Mouse (Mus musculus) lung, adult 2 months (tissue): ENCODE measurements at regions not wholly inside any gene's neighbourhood (a gene's known extent, or its start where the extent isn't known, plus 50 kb on each side); places are given as distances from the start of the nearest gene placed in this dataset.

Source experiments
- DNase-seq: peaks from one replicate; pipeline ENCODE4 v3.0.0; 2022
- H3K4me1 ChIP-seq: fragments of 200-500 bp; 2 replicates; pipeline ENCODE4 v1.6.1; 2011; ENCODE audit warnings: low read length; ENCODE audit not compliant: control insufficient read depth, insufficient read depth
- H3K4me3 ChIP-seq: fragments of 200-500 bp; replicated peaks from 2 replicates; pipeline ENCODE3; 2011; ENCODE audit warnings: low read depth, mild to moderate bottlenecking, control low read depth, low read length; ENCODE audit errors: extremely low read depth
- CTCF ChIP-seq: fragments of 200-500 bp; IDR thresholded peaks from 2 replicates; pipeline ENCODE4 v1.5.1; 2011; ENCODE audit warnings: mild to moderate bottlenecking, low read length, control low read depth; ENCODE audit not compliant: insufficient read depth
- POLR2A ChIP-seq: fragments of 200-500 bp; IDR thresholded peaks from 2 replicates; pipeline ENCODE4 v1.6.1; 2011; ENCODE audit warnings: low read depth, mild to moderate bottlenecking, control low read depth, low read length, borderline replicate concordance; ENCODE audit errors: extremely low read depth
- WGBS: fragments of 180-500 bp; shearing (Covaris S2); methylation state at CpG from one replicate; pipeline ENCODE4 v1.1.7; 2018; 5-methylcytosine and 5-hydroxymethylcytosine counted together

DNA sequence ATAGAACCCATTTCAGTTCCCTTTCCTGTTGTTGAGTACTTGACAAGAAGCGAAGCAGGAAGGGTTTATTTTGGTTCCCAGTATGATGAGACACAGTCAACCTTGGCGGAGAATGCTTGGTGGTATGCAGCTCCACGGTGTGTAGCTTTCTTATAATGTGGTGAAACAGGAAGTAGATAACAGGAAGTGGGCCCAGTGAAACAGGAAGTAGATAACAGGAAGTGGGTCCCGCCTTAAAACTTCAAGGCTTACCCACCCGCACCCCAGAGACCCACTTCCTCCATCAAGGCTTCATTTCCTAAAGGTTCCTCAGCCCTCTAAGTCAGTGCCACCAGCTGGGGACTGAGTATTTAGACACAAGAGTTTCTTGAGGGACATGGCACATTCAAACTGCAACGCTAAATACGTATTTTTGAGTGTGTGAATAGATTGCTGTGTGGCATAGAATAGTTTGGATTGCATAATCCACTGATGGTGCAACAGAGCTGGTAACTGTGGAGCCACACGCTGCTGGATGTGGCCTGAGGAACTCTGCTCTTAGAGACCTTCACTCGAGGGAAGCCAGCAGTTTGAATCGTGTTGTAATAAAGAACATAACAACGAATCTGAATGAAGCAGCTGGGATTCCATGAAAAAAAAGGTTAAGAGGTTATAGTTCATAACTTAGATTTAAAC lies 190.8 kb downstream of the Npr3 start:
- Histone ChIP-seq H3K4me3 (no peak overlapping the region), H3K4me1 (no peaks in the 10 kb centered on the region)
- DNase-seq = no peak
- 53% methylated on average over 11 of the region's 11 CpGs for WGBS
- TF ChIP-seq CTCF (no peak), POLR2A (no peak)

DNA sequence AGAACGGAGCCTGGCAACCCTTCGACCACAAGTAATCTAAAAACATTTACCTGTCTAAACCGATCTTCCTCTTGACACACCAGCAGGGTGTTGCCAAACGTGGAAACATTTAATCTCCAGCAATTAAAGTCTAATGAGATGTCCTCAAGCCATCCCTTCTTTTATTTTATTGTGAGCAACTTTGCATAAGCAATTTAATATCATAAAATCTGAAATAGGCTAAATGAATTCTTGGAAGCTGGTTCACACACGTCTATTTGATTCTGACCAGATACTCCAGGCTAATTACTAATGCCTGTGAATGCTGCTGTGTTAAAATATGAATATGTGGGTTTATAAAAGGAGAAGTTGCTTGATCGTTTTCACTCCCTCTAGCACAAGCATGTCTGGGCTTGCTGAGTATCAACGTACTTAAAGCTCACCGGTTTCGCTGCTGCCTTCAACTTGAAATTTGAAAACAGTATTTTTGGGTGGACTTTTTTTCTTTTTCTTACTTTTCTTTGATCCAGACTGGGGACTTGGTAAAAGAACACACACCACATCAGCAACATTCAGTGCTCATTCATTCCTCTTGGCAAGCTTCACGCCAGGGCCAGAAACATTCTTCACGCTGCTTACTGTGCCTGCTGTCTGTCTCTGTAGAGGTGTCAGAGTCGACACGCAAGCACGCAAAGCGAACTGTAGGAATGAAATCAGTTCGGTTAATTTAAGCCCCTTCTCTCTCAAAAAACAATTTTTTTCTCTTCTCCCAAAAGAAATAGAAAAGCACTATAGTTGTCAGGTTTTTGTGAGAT lies 194.4 kb downstream of the Npr3 start:
- no peak overlapping the region for H3K4me3 ChIP-seq
- H3K4me1 ChIP-seq = no peaks in the 10 kb centered on the region
- TF ChIP-seq CTCF (no peak), POLR2A (no peak)
- 68% methylated on average over 16 of the region's 16 CpGs for WGBS
- no peak for DNase-seq

DNA sequence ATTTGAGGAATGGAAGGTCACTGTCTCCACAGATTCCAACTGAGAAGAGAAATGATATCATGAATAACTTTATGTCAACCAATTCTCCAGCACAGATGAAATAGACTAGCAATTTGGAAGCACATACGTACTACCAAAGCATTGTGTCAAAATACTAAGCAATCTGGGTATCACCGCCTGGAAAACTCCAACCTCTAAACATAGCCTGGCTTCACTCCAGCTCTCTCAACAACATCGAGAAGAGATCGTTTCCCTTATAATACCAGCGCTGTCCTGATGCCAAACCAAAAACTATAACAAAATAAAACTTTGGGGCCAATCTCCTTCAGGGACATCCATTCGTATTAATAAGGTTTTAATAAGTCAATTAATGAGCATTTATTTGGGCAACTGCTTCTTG lies 205.8 kb downstream of the Npr3 start:
- 55% methylated on average over 6 of the region's 6 CpGs for WGBS
- no peak overlapping the region for H3K4me3 ChIP-seq
- no peak for DNase-seq
- H3K4me1 ChIP-seq = no peaks in the 10 kb centered on the region
- TF ChIP-seq POLR2A = no peak
- TF ChIP-seq CTCF = no peak

DNA sequence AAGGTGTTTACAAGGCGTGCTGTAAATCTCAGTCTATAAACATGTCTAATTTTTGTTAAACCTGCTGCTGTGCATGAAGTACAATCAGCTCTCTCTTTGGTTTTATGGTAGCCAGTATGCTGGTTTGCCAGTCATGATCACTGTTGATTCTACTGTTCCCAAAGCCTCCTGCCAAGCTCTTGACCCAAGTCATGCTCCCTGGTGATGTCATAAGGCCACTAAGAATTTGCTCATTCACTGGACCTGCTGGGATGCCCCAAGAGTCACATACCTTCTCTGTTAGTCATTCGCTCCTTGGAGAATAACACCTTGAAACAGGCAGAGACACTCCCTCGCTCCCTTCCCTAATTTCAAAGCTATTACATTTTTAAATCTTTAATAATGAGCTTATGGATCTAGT lies 207.2 kb downstream of the Npr3 start:
- no peak for TF ChIP-seq POLR2A
- no peak for TF ChIP-seq CTCF
- 81% methylated on average over 3 of the region's 3 CpGs for WGBS
- no peak for DNase-seq
- Histone ChIP-seq H3K4me1 (no peaks in the 10 kb centered on the region), H3K4me3 (no peak overlapping the region)

DNA sequence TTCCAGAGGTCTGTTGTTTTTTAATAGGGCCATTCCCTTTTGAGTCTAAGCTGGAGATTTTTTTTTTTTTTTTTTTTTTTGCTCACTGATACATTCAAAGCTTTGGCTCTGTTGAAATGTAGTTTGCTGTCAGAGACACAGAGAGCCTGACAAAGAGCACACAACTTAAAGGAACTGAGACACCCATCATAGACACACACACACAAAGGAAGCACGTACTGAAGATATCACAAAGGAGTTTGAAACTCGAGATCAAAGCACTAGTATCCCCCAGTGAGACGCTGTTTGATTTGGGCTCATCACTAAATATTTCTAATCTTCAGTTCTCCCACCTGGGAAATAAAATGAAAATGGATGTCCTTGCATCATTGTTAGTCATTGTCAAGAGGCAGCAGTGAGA lies 210.0 kb downstream of the Npr3 start:
- no peaks in the 10 kb centered on the region for H3K4me1 ChIP-seq
- 53% methylated on average over 3 of the region's 3 CpGs for WGBS
- DNase-seq = no peak
- TF ChIP-seq POLR2A (no peak), CTCF (no peak)
- no peak overlapping the region for H3K4me3 ChIP-seq

DNA sequence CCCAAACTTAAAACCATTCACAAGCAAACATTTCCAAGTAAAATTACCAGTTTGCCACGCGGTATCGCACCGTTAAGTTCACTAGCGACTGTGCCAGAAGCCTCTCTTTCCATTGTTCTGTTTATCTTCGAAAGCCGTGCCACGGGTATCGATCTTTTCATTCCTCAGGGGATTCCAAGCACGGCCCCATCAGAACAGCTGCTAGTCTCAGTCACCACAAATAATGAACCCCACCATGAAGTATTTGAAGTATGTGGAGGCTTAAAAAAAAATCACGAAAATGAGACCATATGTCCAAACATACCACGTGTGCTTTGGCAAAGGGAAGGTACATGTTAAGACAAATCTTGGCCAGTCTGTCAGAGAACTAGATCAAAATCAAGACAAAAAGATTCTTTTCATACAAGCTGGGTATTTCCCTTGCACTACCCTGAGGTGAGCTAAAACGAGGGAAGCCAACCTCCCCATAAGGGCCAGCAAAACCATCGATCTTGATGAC lies 213.3 kb downstream of the Npr3 start:
- Histone ChIP-seq H3K4me1 (no peaks in the 10 kb centered on the region), H3K4me3 (no peak overlapping the region)
- WGBS = 78% methylated on average over 14 of the region's 14 CpGs
- DNase-seq = no peak
- TF ChIP-seq POLR2A (no peak), CTCF (no peak)

DNA sequence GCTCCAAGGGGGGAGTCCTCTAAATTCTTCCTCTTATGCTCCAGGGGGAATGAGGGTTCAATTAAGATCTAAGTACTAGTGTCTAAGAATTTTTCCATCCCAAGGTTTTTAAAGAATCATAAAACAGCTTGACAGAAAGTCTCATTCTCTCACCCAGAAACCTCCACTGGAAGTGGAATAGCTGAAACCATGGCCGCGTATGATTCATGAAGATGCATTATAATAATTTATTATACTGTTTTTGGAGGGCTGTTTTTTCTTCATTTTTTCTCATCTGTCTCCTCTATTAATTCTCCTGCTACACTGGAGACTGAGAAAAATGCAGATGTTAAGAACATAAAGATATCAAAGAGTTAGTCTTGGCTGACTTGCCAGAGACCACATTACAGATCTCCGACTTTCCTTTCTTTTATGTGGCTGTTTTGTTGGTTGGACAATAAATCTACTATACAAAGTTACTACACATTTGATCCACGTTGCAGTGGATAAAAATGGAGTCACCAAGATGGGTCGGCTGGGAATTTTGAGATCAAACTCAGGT lies 242.2 kb downstream of the Npr3 start:
- no peak for TF ChIP-seq POLR2A
- TF ChIP-seq CTCF = no peak
- 81% methylated on average over 5 of the region's 5 CpGs for WGBS
- H3K4me3 ChIP-seq = no peak overlapping the region
- H3K4me1 ChIP-seq = no peaks in the 10 kb centered on the region
- DNase-seq = no peak

DNA sequence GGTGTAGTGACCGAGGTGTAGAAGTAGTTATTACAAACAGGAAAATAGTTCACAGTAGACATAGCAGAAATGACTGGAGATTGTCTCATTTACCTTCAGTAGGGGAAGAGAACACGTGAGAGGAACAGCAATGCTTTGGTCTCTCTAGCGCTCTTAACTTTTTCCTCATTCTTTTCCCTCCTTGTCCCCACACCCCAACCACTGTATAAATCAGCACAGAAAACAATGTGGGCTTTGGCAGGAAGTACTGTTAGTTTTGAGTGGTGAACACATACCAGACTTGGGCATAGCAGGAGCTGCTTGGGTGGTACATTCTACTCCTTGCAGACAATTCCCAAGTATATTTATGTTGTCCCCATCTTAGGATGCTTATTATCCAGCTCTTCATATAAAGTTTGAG lies 251.9 kb downstream of the Npr3 start:
- H3K4me3 ChIP-seq = no peak overlapping the region
- DNase-seq = no peak
- 53% methylated on average over 3 of the region's 3 CpGs for WGBS
- TF ChIP-seq POLR2A = no peak
- peaks cover 2% of the 10 kb centered on the region for H3K4me1 ChIP-seq

DNA sequence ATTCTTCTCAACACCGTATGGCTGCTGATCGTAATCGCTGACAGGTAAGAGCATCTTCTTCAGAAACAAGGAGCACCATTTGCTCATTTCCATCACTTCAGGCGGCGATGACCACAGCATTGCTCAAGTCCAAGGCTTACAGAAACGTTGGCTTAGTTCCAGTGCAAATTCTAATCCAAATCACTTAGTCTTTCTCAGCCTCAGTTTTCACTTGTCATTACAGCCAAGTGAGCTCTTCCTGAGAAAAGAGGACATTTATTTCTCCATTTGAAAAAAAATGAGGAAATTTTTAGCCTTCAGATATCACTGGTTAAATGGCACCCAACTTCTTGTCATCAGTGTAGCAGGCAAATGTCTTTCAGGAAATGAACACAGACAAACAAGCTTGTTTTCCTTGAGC lies 246.8 kb upstream of the Tars start:
- no peak overlapping the region for H3K4me3 ChIP-seq
- no peaks in the 10 kb centered on the region for H3K4me1 ChIP-seq
- no peak for DNase-seq
- WGBS = 74% methylated on average over 6 of the region's 6 CpGs
- TF ChIP-seq POLR2A (no peak), CTCF (no peak)

DNA sequence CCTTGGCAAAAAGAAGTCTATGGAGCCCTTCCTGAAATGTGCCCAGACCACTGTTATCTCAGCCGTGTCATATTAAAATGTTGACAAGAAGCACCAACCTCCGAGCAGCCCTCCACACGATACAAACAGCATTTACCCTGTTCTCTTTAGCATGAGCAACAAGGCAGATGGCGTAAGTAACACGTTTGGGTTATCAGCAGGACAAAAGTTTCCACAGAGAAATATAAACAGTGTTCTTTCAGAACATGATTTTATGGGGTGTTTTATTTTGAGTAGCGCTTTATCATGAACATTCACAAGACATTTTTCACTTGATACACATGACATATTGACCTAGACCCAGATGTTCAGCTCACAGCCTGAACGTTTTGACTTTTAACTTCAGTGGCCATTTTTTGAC lies 245.3 kb upstream of the Tars start:
- Histone ChIP-seq H3K4me1 (no peaks in the 10 kb centered on the region), H3K4me3 (no peak overlapping the region)
- WGBS = 51% methylated on average over 7 of the region's 7 CpGs
- no peak for DNase-seq
- TF ChIP-seq CTCF (no peak), POLR2A (no peak)
